Mouse (Mus musculus): ENCODE results near the gene Rmnd1.

Rmnd1 gene

GRCm38 (mm10) chr10:4391076-4391475, 41.1 kb downstream of the Rmnd1 start:
- DNase-seq (ENCODE audit: low spot score), result no peak

DNA sequence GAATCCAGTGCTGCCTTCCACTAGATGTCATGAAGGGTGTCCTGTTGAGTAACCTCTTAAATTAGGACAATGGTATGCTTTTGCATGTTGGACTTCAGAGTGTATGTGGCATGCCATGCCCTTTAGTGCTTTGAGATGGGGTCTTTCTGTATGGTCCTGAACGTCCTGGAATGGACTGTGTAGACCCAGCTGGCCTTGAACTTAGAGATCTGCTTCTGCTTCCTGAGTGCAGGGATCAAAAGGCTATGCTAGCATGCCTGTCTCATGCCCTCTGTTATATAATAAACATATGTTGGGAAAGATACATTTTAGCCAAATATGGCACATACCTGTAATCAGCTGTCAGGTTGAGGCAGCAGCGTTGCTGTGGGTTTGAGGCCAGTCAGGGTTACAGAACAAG, 41.6 kb downstream of the Rmnd1 start:
- no peak for DNase-seq (ENCODE audit: low spot score)

- DNase-seq (ENCODE audit: low spot score), result no peak
These were observed 42.6 kb downstream of the Rmnd1 start for GRCm38 (mm10) chr10:4389461-4390112.

DNA sequence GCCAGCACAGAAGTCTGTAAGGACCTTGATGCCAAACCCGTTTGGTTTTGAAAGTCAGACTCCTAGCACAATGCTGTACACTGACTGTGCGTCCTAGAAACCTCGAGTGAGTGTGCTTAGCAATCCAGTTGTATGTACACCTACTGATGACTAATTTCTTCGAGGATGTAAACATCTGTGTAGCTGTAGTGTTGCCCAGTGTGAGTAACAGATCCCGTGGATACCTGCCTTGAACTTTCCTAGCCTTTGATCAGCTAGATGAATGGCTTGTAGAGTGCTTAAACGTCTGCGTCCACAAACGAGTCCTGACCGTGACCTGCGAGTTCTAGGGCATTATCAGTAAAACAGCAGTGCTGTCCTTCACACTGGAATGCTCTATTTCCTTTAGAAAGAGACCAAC, 43.2 kb downstream of the Rmnd1 start:
- DNase-seq (ENCODE audit: low spot score), result no peak

DNA sequence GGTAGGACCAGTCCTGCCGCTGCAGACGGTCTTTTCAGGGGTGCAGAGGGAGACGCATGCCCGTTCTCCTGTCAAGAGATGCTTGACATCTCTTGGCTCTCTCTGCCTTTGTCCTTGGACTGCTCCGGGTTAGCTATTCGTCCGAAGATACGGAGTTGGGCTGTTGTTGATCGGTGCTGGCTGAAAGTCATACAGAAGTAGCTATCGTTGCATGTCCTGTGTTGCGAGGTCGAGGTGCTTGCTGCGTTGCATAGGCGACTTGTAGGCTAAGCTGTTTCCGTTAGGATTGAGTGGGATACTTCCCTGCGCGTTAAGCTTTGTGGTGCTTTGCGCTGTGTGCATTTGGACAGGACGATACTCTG, 43.8 kb downstream of the Rmnd1 start:
- peak; percentile 26 for DNase-seq (ENCODE audit: low spot score)

DNA sequence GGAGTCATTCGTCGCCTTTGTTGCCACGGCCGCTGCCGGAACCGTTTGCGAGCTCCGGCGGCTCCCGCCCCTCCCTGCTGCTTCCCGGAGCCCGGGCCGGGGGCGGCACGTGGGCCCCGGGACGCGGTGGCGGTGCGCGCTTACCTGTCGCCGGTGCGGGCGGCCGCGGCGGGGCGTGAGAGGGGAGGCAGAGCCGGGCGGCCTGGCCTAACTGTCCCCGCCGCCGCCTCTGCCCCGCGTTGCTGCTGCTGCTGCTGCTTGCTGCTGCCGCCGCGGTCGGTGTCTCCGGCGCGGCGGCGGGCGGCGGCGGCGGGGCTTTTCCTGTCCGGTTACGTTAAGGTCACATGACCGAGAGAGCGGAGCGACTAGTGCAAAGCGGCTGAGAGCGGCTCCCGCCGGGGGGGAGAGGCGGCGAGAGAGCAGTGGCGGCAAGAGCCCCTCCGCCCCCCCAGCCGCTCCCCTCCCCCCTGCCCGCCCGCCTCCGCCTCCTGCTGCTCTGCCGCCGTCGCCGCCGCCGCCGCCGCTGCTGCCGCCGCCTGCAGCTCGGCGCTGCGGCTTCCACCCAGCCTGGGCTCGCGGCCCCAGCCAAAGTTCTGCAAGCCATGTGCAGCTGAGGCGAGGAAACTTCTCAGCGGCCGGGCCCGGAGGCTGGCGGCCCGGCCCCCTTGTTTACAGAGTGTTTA, 44.3 kb downstream of the Rmnd1 start, which contains the start of gene Zbtb2:
Gene Zbtb2, minus strand, starts transcription at position 408 of the 683 bp plus-strand sequence.
- peak; percentile 52 for DNase-seq (ENCODE audit: low spot score)

DNA sequence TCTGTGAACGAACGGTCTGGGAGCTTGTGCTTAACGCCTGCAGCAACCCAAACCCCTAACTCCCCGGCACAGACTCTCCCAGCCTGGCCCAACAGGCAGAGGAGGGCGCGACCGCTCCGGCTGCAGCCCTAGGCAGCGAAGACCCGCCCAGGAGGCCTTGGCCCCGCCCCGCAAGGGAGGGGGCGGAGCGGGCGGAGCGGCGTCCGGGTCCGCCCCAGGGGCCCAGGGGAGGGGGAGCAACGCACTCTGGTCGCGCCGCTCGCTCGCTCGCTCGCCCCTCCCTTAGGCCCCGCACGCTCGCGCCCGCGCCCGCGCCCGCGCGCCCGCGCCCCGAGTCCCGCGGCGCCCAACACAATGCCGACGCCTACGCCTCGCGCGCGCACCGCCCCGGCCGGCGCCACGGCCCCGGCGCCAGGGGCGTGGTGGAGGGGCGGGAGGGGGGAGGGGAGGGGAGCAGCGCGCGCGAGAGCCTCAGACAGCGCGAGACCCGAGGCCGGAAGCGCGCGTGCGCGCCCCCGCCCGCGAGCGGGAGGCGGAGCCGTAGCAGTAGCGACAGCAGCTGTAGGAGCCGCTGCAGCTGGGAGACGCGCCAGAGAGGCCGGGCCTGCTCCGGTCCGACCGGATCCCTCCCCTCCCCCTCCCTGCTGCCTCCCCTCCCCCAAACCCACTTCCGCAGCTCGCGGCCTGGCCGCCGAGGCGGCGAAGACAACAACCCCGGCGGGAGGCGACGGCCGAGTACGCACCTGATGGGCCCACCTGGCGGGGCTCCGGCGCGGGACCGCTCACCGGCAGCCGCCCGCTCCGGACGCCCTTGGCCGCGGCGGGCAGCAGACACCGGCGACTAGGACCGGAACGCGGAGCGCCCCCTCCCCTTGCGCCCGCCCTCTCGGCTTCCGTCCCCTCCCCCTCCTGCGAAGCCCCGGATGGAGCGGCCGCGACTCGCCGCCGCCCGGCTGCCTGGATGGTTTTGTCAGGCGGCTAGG, 45.3 kb downstream of the Rmnd1 start:
- DNase-seq (ENCODE audit: low spot score), result peak; percentile 93

DNA sequence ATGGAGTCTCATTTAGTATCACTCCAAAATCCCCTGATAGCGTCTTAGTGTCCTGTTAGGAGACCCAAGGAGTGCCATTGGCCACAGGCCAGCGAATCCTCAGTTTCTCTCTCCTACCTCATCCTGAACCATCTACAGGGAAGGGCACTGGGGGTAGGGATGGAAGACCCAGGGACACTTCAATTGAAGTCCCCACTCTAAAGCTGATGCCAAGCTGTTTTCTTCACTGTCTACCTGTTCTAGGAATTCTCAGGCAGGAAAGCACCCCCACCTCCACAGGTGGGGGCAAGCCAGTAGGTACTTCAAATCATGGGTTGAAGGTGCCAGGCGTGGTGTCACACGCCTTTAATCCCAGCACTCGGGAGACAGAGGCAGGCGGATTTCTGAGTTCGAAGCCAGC, 47.9 kb downstream of the Rmnd1 start:
- DNase-seq (ENCODE audit: low spot score), result no peak

DNA sequence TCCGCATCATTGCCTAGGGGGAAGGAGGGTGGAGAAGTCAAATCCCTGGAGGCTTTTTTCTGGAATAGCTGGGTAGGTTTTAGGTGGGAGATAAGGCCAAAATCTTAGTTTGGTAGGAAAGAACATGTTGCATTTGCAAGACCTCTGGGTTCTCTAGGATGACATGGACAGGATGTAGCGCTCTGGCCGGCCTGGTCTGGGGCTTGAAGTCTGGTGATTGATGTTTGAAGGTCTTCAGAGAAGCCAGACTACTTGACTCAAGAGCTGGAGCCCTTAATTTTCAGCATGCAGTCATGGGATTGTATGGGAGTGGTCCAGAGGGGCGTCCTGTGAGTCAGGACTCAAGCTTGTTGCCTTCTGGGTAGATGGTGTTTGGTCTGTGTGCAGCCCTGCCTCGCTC, 51.4 kb downstream of the Rmnd1 start:
- no peak for DNase-seq (ENCODE audit: low spot score)

DNA sequence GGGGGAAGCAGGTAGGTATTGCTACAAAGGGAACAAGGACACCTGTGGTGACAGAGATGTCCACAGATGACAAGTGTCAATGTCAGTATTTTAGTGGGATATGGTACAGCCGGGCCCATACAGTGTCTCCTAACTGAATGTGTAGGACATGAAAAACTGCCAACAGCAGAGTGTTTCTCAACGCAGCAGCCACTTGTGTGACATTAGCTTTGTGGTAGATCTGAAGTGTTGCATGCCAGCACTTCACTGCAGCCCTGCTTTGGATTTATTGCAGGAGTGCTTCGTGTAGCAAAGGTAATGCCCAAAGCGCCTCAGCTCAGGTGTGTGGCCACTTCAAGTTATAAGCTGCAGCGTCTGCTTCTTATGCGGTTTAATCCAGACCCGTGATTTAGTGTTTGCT, 55.3 kb downstream of the Rmnd1 start:
- DNase-seq (ENCODE audit: low spot score), result no peak

GRCm38 (mm10) chr10:4376461-4376860, 55.7 kb downstream of the Rmnd1 start:
- DNase-seq (ENCODE audit: low spot score), result no peak

GRCm38 (mm10) chr10:4375267-4375666, 56.9 kb downstream of the Rmnd1 start:
- DNase-seq (ENCODE audit: low spot score), result no peak

- DNase-seq (ENCODE audit: low spot score), result no peak
These were observed 57.5 kb downstream of the Rmnd1 start for GRCm38 (mm10) chr10:4374734-4375133.

DNA sequence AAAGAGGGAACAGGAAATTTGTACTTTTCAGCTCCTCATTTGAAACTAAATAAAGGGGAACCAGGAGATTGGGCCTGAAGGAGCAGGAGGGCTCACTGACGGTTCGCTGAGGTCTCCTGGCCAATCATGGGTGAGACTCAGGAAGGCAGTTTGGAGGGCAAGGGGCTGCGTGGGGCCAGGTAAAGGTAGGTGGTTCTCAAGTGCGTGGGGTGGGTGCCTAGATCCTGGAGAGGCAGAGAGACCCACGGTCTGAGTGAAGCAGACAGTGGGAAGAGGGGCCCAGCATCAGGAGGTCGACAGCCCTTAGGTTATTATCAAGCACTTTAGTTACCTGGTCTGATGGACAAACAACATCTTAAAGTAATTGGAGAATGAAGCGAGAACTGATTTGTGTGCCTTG, 57.9 kb downstream of the Rmnd1 start:
- no peak for DNase-seq (ENCODE audit: low spot score)

DNA sequence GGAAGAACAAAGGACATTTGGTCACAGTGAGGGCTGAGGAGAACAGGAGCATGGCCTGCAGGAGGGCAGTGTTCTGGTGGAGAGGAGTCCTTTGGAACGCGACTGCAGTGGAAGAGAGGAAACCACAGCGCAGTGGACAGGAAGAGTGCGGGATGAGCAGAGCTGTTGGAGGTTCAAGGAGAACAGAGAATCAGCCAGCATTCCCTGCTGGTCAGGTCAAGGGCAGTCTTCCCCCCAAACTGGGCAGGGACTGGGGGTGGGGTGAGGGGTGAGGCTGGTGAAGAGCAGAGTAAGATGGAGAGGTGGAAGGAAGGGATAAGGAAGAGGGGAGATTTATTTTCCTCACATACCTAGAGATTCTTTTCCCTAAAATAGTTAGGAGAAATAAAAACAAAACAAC, 58.6 kb downstream of the Rmnd1 start:
- no peak for DNase-seq (ENCODE audit: low spot score)

DNA sequence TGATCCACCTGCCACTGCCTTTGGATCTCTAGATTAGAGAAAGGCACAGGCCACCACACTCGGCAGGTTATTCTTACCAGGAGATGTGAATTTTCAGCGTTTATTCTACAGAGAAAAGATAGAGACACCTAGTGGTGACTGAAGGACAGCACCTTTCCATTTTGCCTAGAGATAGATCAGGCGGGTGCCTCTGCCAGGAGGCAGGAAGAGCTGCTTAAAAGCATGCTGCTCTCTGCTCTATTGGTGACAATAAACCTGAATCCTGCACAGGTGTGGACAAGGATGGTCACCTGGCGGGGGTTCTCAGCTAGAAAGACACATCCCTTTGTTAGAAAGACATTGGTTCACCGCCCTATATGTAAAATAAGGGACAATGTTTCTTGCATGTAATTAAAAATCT, 60.2 kb downstream of the Rmnd1 start:
- DNase-seq (ENCODE audit: low spot score), result no peak

- DNase-seq (ENCODE audit: low spot score), result no peak
These were observed 62.1 kb downstream of the Rmnd1 start for GRCm38 (mm10) chr10:4370105-4370504.

DNA sequence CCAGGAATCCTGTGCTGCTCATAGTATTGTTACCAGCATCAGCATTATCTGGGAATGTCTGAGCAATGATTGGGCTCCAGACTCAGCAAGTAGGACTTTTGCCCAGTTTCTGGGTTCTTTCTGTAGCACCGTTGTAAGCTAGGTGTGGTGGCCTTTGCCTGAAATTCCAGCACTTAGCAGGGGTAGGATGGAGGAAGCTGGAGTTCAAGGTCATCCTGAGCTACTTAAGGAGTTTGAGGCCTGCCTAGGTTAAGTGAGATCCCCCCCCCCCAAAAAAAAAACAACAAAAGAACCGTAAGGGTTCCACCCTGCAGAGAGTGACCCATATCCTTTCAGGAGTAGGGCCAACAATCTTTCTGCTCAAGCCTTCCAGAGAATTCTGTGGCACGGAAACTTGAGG, 67.6 kb downstream of the Rmnd1 start:
- no peak for DNase-seq (ENCODE audit: low spot score)

DNA sequence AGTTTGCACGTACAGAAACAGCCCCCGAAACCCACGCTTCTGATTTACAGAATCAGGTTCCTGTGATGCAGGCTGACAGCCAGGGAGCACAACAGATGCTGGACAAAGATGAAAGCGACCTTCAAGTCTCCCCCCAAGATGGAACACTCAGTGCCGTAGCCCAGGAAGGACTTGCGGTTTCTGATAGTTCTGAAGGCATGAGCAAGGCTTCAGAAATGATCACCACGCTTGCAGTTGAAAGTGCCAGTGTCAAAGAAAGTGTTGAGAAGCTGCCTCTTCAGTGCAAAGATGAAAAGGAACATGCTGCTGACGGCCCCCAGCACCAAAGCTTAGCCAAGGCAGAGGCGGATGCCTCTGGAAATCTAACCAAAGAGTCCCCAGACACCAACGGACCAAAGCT, 74.8 kb downstream of the Rmnd1 start:
- no peak for DNase-seq (ENCODE audit: low spot score)

- DNase-seq (ENCODE audit: low spot score), result no peak
These were observed 75.5 kb downstream of the Rmnd1 start for GRCm38 (mm10) chr10:4356640-4357039.

- no peak for DNase-seq (ENCODE audit: low spot score)
These were observed 76.2 kb downstream of the Rmnd1 start for GRCm38 (mm10) chr10:4355882-4356451.
